In the genomic region with DNA sequence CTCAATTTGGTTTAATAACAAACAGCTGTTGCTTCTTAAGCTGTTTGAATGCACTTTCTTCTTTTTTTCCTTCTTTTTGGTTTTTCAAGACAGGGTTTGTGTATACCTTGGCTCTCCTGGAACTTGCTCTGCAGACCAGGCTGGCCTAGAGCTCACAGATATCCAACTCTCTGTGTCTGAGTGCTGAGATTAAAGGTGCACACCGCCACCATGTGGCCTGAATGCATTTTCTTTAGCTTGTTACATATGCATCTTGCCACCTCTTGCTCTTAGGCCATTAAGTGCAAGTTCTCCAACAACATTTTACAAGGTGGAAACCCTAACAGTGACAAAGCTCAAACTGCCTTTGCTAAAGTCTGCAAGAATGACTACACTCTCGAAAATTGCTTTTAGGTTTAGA, we compare ENCODE assay signal across 8 mouse cellular contexts. TPM values are rescaled to one million over a fixed set of nuclear protein-coding genes. Genes with fewer than 3 reads are reported as not detected.
DNase-seq lines count a peak whose midpoint lies in the region; ATAC-seq and TF ChIP-seq lines count a peak whose summit lies in the region.
"Had no signal": no experiment of that assay in that cellular context is flagged by ENCODE, and none has a peak within 500 bp of the region (broad histone marks: within the 10 kb centered on the region; RNA-seq: fewer than 3 reads in every experiment).

No protein-coding gene starts in this region.

- peaks cover 56% of the 10 kb centered on the region for H3K36me3 ChIP-seq in G1E (replicated peaks)
- peaks cover 9% of the 10 kb centered on the region for H3K36me3 ChIP-seq in liver, embryonic 14.5 days (replicated peaks; ENCODE audit: control insufficient read depth, insufficient read depth, low read depth)
- H3K36me3 ChIP-seq in spleen, adult 2 months (ENCODE audit: control insufficient read depth, insufficient read depth, low read length): peaks cover 19% of the 10 kb centered on the region

- H3K27me3 ChIP-seq in G1E (ENCODE audit: insufficient read depth, low read length): no peaks in the 10 kb centered on the region
- no peaks in the 10 kb centered on the region for H3K27me3 ChIP-seq in liver, embryonic 14.5 days (ENCODE audit: control insufficient read depth, insufficient read depth, low read length)
- no peaks in the 10 kb centered on the region for H3K27me3 ChIP-seq in spleen, adult 2 months (ENCODE audit: control insufficient read depth, insufficient read depth, low read length)
- H3K27me3 ChIP-seq: megakaryocyte, embryonic 14.5 days had no signal

- peak; percentile 69 for TF ChIP-seq CTCF in layer of hippocampus, adult 2 months (conservative IDR thresholded peaks at IDR 0.05)
- peak; percentile 13; the same call in 1 of the 2 replicates for TF ChIP-seq CTCF in G1E (IDR thresholded peaks at IDR 0.05; ENCODE audit: low read depth, low read length)
- TF ChIP-seq CTCF in liver, embryonic 14.5 days (IDR thresholded peaks at IDR 0.05; ENCODE audit: low read depth): peak; percentile 76
- TF ChIP-seq CTCF in spleen, adult 2 months (IDR thresholded peaks at IDR 0.05; ENCODE audit: extremely low read depth, insufficient read depth, insufficient read length, insufficient replicate concordance): peak; percentile 39; the same call in 1 of the 2 replicates

- H3K4me1 ChIP-seq in G1E (ENCODE audit: insufficient read depth, low read depth, low read length): no peaks in the 10 kb centered on the region
- H3K4me1 ChIP-seq in liver, embryonic 14.5 days (replicated peaks; ENCODE audit: control insufficient read depth in 2 of 2, insufficient read depth in 2 of 2, low read length in 1 of 2): no peaks in the 10 kb centered on the region
- H3K4me1 ChIP-seq in spleen, adult 2 months (ENCODE audit: control insufficient read depth, insufficient read depth, insufficient read length): no peaks in the 10 kb centered on the region

- no peak for TF ChIP-seq EP300 in liver, embryonic 14.5 days (IDR thresholded peaks at IDR 0.05; ENCODE audit: low read depth)

- DNase-seq in layer of hippocampus, adult 2 months (ENCODE audit: low spot score in 2 of 2): peak in 1 of 2 experiments; percentile 36
- DNase-seq in layer of hippocampus, postnatal 36 days: no peak
- no peak for DNase-seq in G1E (ENCODE audit: low spot score)
- peak; percentile 28 for DNase-seq in adrenal gland, postnatal 25 days
- DNase-seq in frontal cortex, postnatal 36 days (ENCODE audit: low spot score in 2 of 2): peak; percentile 20 to 59
- DNase-seq in liver, embryonic 14.5 days (ENCODE audit: low read depth in 3 of 3, low spot score in 3 of 3): peak in 1 of 3 experiments; percentile 40
- peak in 1 of 2 experiments; percentile 63 for DNase-seq in spleen, adult 2 months (ENCODE audit: low read depth in 1 of 2, low spot score in 2 of 2)

- no peaks in the 10 kb centered on the region for H3K9me3 ChIP-seq in G1E (replicated peaks)
- H3K9me3 ChIP-seq in liver, embryonic 14.5 days (ENCODE audit: control insufficient read depth, low read length): no peaks in the 10 kb centered on the region
- H3K9me3 ChIP-seq: megakaryocyte, embryonic 14.5 days had no signal

- no peak for ATAC-seq in G1E (ENCODE audit: extremely low read depth, insufficient number of reproducible peaks, low FRiP score, poor library complexity, severe bottlenecking)
- ATAC-seq in liver, embryonic 14.5 days (ENCODE audit: insufficient read depth): no peak

- H3K4me3 ChIP-seq in layer of hippocampus, adult 2 months: no peak overlapping the region
- no peak overlapping the region for H3K4me3 ChIP-seq in G1E (ENCODE audit: low read depth, low read length)
- no peak overlapping the region for H3K4me3 ChIP-seq in liver, embryonic 14.5 days (ENCODE audit: insufficient read depth in 1 of 2, low read depth in 2 of 2, low read length in 2 of 2)
- H3K4me3 ChIP-seq in spleen, adult 2 months (ENCODE audit: extremely low read depth, insufficient read depth, insufficient read length): no peak overlapping the region
- H3K4me3 ChIP-seq: megakaryocyte, embryonic 14.5 days had no signal

- H3K9ac ChIP-seq in liver, embryonic 14.5 days (replicated peaks): no peak overlapping the region

- H3K27ac ChIP-seq in layer of hippocampus, adult 2 months: no peak overlapping the region
- H3K27ac ChIP-seq in liver, embryonic 14.5 days: no peak overlapping the region
- H3K27ac ChIP-seq in spleen, adult 2 months (ENCODE audit: insufficient read depth, low read length): no peak overlapping the region

- 43% methylated on average over 2 of the region's 2 CpGs for WGBS in liver, embryonic 14.5 days (ENCODE audit: insufficient replicate concordance)
- 56% methylated on average over 2 of the region's 2 CpGs for WGBS in spleen, adult 2 months

- no peak overlapping the region for H3K4me2 ChIP-seq in liver, embryonic 14.5 days (ENCODE audit: low read depth)

- TF ChIP-seq POLR2A in spleen, adult 2 months (IDR thresholded peaks at IDR 0.05; ENCODE audit: low read depth, low read length): no peak

RNA-seq across cellular contexts. Expression of a gene that starts 15.1 kb away (rescaled TPM):
- 10 to 100 TPM; 59.5 to 70.8 TPM for total RNA-seq in layer of hippocampus, adult 2 months (2021)
- 10 to 100 TPM; 49.2 to 55.8 TPM for total RNA-seq in layer of hippocampus, postnatal 36 days (2021)
- total RNA-seq in G1E (2014; fragmentation: Nextera tagmentation) (87.9 and 104 TPM in 2 replicates), G1E (2017) (49.7 and 67.7 TPM in 2 replicates)
- 10.4 and 11.5 TPM in 2 replicates for polyA plus RNA-seq in G1E (2012)
- 27.5 TPM in 2 replicates for total RNA-seq in adrenal gland, postnatal 25 days (2021)
- 6.8 and 12.1 TPM in 2 replicates for polyA plus RNA-seq in liver, embryonic 14.5 days (2012; rRNA removed)
- polyA plus RNA-seq in liver, embryonic 14.5 days (2014; fragmentation: Nextera tagmentation; extraction: Ambion mirVana): 11.0 and 12.0 TPM in 2 replicates
- polyA plus RNA-seq in spleen, adult 2 months (2012; rRNA removed): 4.9 and 6.3 TPM in 2 replicates

RNA-seq across cellular contexts. Expression of a gene that starts 18.3 kb away (rescaled TPM):
- 10 to 100 TPM; 28.0 to 32.2 TPM for total RNA-seq in layer of hippocampus, adult 2 months (2021)
- 10 to 100 TPM; 29.3 to 31.8 TPM for total RNA-seq in layer of hippocampus, postnatal 36 days (2021)
- total RNA-seq in G1E (2014; fragmentation: Nextera tagmentation) (49.9 and 62.6 TPM in 2 replicates), G1E (2017) (27.0 and 28.6 TPM in 2 replicates)
- polyA plus RNA-seq in G1E (2012): 1.8 and 2.1 TPM in 2 replicates
- 33.7 and 39.0 TPM in 2 replicates for total RNA-seq in adrenal gland, postnatal 25 days (2021)
- 2.9 and 5.6 TPM in 2 replicates for polyA plus RNA-seq in liver, embryonic 14.5 days (2012; rRNA removed)
- polyA plus RNA-seq in liver, embryonic 14.5 days (2014; fragmentation: Nextera tagmentation; extraction: Ambion mirVana): 5.2 and 6.0 TPM in 2 replicates
- polyA plus RNA-seq in spleen, adult 2 months (2012; rRNA removed): 3.5 and 4.3 TPM in 2 replicates

Comparison
In these comparisons a context has a peak if more than half of its experiments do, and no peak if none do; other contexts are left out.
1. DNase-seq: peak in adrenal gland, postnatal 25 days (single experiment) and frontal cortex, postnatal 36 days (2 of 2); none in layer of hippocampus, postnatal 36 days (0 of 2) and G1E (single experiment).
2. CTCF ChIP-seq: peak in every context shown above with its lines; median percentile 76 in liver, embryonic 14.5 days; 69 in layer of hippocampus, adult 2 months; 39 in spleen, adult 2 months; 13 in G1E.